Mouse (Mus musculus): ENCODE measurements around the gene C530008M17Rik. TPM values are rescaled to one million over a fixed set of nuclear protein-coding genes. Genes with fewer than 3 reads are reported as not detected.

Gene C530008M17Rik
- polyA plus RNA-seq, 1 experiment from 2014 or later = 56.9 TPM

DNA sequence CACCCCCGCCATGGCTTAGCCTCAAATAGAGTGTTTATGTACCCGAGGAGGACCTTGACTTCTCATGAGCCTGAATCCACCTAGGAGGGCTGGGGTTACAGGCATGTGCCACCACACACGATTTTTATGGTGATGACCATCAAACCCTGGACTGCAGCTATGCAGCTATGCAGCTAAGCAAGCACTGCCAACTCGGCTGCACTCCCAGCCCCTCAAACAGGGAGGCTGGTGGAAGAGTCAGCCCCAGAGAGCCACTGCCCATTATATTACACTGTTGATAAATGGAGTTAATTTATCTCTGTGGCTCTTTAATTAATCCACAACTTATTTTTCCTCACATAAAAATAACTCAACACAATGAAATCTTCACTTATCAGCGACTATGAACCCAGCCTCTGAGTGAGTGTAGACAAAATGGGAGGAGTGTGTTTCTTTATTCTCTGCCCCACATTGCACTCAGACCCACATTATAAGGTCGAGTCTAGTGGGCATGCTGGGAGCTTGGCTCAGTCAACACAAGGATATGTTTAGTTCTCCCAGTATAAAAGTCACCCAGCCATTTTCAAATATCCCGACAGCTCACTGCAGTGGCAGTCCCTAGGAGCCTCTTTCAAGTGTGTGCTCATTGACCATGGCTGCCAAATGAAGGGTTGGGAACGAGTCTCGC is 117.3 kb downstream of the C530008M17Rik start:
- DNase-seq (ENCODE audit: low spot score) (no peak), ATAC-seq (ENCODE audit: low FRiP score) (no peak)
- Histone ChIP-seq H3K4me2 (replicated peaks) (no peak overlapping the region), H3K27ac (no peak overlapping the region), H3K27me3 (ENCODE audit: control insufficient read depth, insufficient read depth, low read length) (no peaks in the 10 kb centered on the region), H3K4me3 (replicated peaks; ENCODE audit: low read length) (no peak overlapping the region), H3K4me1 (replicated peaks; ENCODE audit: control insufficient read depth, insufficient read depth, low read length) (no peaks in the 10 kb centered on the region), H3K36me3 (replicated peaks; ENCODE audit: control insufficient read depth, insufficient read depth) (peaks cover 18% of the 10 kb centered on the region), H3K9me3 (ENCODE audit: control insufficient read depth, low read length) (no peaks in the 10 kb centered on the region), H3K9ac (no peak overlapping the region)
- 72% methylated on average over 9 of the region's 9 CpGs for WGBS

DNA sequence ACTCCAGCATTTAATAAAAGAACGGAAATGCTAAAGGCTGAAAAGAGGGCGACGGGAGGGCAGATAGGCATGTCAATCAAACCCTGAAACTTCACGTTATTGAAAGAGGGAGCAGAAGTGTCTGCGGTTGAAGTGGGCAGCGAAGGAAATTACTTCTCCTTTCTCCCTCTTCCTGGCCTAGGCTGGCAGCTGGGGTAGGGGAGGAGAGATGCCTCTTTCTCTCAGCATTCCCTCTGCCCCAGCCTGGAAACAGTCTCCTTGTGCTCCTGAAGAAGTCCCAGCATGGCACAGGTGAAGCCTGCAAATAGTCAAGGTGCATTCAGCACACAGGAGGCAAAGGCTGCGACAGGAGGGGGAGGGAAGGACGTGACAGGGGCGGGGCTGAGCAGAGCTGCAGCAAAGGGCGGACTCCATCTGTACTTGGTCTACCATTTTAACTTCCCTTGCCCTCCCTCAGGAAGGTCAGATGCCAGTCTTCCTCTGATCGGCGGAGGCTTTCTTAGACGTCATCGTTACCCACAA is 122.8 kb downstream of the C530008M17Rik start:
- DNase-seq (ENCODE audit: low spot score) = no peak
- no peaks in the 10 kb centered on the region for H3K27me3 ChIP-seq (ENCODE audit: control insufficient read depth, insufficient read depth, low read length)
- H3K4me1 ChIP-seq (replicated peaks; ENCODE audit: control insufficient read depth, insufficient read depth, low read length) = peaks cover 22% of the 10 kb centered on the region
- no peak overlapping the region for H3K4me3 ChIP-seq (replicated peaks; ENCODE audit: low read length)
- ATAC-seq (ENCODE audit: low FRiP score) = no peak
- WGBS = 48% methylated on average over 14 of the region's 14 CpGs
- H3K27ac ChIP-seq = no peak overlapping the region
- no peak overlapping the region for H3K4me2 ChIP-seq (replicated peaks)
- H3K36me3 ChIP-seq (replicated peaks; ENCODE audit: control insufficient read depth, insufficient read depth) = no peaks in the 10 kb centered on the region
- no peaks in the 10 kb centered on the region for H3K9me3 ChIP-seq (ENCODE audit: control insufficient read depth, low read length)
- H3K9ac ChIP-seq = no peak overlapping the region

GRCm38 (mm10) chr5:76781943-76782342 is 125.6 kb downstream of the C530008M17Rik start:
- Histone ChIP-seq H3K27me3 (ENCODE audit: control insufficient read depth, insufficient read depth, low read length) (no peaks in the 10 kb centered on the region), H3K4me2 (replicated peaks) (peak overlapping the region; percentile 4; the same call in 1 of the 2 replicates), H3K4me1 (replicated peaks; ENCODE audit: control insufficient read depth, insufficient read depth, low read length) (peaks cover 25% of the 10 kb centered on the region), H3K4me3 (replicated peaks; ENCODE audit: low read length) (no peak overlapping the region), H3K9me3 (ENCODE audit: control insufficient read depth, low read length) (no peaks in the 10 kb centered on the region), H3K36me3 (replicated peaks; ENCODE audit: control insufficient read depth, insufficient read depth) (no peaks in the 10 kb centered on the region), H3K27ac (peak overlapping the region; percentile 90), H3K9ac (peak overlapping the region; percentile 6; the same call in 1 of the 2 replicates)
- ATAC-seq (ENCODE audit: low FRiP score) (no peak; the same call in 1 of the 2 replicates), DNase-seq (ENCODE audit: low spot score) (no peak)
- WGBS = 69% methylated on average over 13 of the region's 13 CpGs

DNA sequence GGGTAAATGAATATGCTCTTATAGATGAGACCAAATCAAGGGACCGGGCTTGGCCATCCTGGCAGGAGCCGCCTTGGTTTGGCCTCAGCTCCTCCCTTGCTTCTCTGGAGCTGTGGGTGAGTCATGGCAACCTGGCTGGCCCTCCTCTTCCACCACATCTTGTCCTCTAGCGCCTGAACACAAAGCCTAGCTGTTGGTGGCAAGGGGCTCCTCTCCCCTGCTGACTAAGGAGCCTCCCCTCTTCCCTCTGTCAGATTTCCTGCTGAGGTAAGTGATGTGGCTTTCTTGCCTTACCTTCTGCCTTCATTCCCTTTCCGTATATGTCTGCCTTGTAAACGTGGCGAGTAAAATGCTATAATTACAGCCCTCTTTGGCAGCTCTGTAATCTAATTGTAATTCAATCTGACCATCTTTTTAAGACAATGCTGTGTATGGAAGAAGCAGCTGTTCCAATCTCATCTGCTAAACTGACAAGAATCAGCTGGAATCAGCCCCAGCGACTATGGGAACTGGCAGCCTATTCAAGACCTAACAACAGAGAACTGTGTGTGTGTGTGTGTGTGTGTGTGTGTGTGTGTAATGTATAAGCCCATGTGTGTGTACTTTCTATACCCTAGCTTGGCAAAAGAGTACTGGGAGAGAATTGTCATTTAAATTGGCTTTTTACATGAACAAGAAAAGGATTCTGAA is 126.2 kb downstream of the C530008M17Rik start:
- Histone ChIP-seq H3K4me2 (replicated peaks) (peak overlapping the region; percentile 4), H3K9ac (peak overlapping the region; percentile 10; the same call in 1 of the 2 replicates), H3K27ac (peak overlapping the region; percentile 90), H3K9me3 (ENCODE audit: control insufficient read depth, low read length) (no peaks in the 10 kb centered on the region), H3K36me3 (replicated peaks; ENCODE audit: control insufficient read depth, insufficient read depth) (no peaks in the 10 kb centered on the region), H3K4me1 (replicated peaks; ENCODE audit: control insufficient read depth, insufficient read depth, low read length) (peaks cover 25% of the 10 kb centered on the region), H3K4me3 (replicated peaks; ENCODE audit: low read length) (no peak overlapping the region), H3K27me3 (ENCODE audit: control insufficient read depth, insufficient read depth, low read length) (no peaks in the 10 kb centered on the region)
- peak; percentile 66 for DNase-seq (ENCODE audit: low spot score)
- peak; percentile 85 for ATAC-seq (ENCODE audit: low FRiP score)
- WGBS = 15% methylated on average over 7 of the region's 7 CpGs

- 26% methylated on average over 8 of the region's 8 CpGs for WGBS
- H3K27me3 ChIP-seq (ENCODE audit: control insufficient read depth, insufficient read depth, low read length) = no peaks in the 10 kb centered on the region
- ATAC-seq (ENCODE audit: low FRiP score) = peak; percentile 29; the same call in 1 of the 2 replicates
- no peaks in the 10 kb centered on the region for H3K36me3 ChIP-seq (replicated peaks; ENCODE audit: control insufficient read depth, insufficient read depth)
- H3K4me1 ChIP-seq (replicated peaks; ENCODE audit: control insufficient read depth, insufficient read depth, low read length) = peaks cover 25% of the 10 kb centered on the region
- DNase-seq (ENCODE audit: low spot score) = no peak
- H3K9me3 ChIP-seq (ENCODE audit: control insufficient read depth, low read length) = no peaks in the 10 kb centered on the region
- 0 out of 2 replicates have a peak overlapping the region, but pooled peaks have one; percentile 11 for H3K4me2 ChIP-seq (replicated peaks)
- H3K4me3 ChIP-seq (replicated peaks; ENCODE audit: low read length) = no peak overlapping the region
- 0 out of 2 replicates have a peak overlapping the region, but pooled peaks have one; percentile 10 for H3K9ac ChIP-seq
- peak overlapping the region; percentile 90 for H3K27ac ChIP-seq
These were observed 126.8 kb downstream of the C530008M17Rik start for GRCm38 (mm10) chr5:76783104-76783441.

- DNase-seq (ENCODE audit: low spot score) (no peak), ATAC-seq (ENCODE audit: low FRiP score) (no peak)
- H3K9ac ChIP-seq = no peak overlapping the region
- no peak overlapping the region for H3K4me2 ChIP-seq (replicated peaks)
- H3K27me3 ChIP-seq (ENCODE audit: control insufficient read depth, insufficient read depth, low read length) = no peaks in the 10 kb centered on the region
- H3K4me3 ChIP-seq (replicated peaks; ENCODE audit: low read length) = no peak overlapping the region
- H3K4me1 ChIP-seq (replicated peaks; ENCODE audit: control insufficient read depth, insufficient read depth, low read length) = peaks cover 25% of the 10 kb centered on the region
- no peaks in the 10 kb centered on the region; the same call in 1 of the 2 replicates for H3K36me3 ChIP-seq (replicated peaks; ENCODE audit: control insufficient read depth, insufficient read depth)
- WGBS = 83% methylated on average over 7 of the region's 7 CpGs
- peak overlapping the region; percentile 90; the same call in 1 of the 2 replicates for H3K27ac ChIP-seq
- no peaks in the 10 kb centered on the region for H3K9me3 ChIP-seq (ENCODE audit: control insufficient read depth, low read length)
These were observed 127.9 kb downstream of the C530008M17Rik start for GRCm38 (mm10) chr5:76784151-76784723.

DNA sequence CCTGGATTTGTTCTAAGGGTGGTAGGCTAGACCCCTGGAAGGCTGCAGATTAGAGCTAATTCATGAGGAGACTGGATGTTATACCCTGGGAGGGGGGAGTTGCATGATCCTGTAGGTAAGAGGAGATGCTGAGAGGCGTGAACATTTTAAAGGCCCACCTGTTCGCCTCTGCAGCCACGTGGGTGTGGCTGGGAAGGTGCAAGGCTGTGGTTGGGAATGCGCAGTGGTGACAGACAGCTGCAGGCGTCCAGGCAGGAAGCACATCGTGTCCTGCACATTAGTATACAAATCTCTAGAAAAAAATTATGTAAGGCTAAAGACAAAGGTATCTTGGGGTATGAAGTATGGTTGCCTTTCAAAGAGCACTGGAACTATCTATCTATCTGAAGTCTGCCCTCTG is 128.7 kb downstream of the C530008M17Rik start:
- WGBS = 85% methylated on average over 6 of the region's 6 CpGs
- H3K27ac ChIP-seq = no peak overlapping the region
- no peak overlapping the region for H3K4me3 ChIP-seq (replicated peaks; ENCODE audit: low read length)
- no peak overlapping the region for H3K9ac ChIP-seq
- no peaks in the 10 kb centered on the region; the same call in 1 of the 2 replicates for H3K36me3 ChIP-seq (replicated peaks; ENCODE audit: control insufficient read depth, insufficient read depth)
- ATAC-seq (ENCODE audit: low FRiP score) (no peak), DNase-seq (ENCODE audit: low spot score) (no peak)
- no peaks in the 10 kb centered on the region for H3K9me3 ChIP-seq (ENCODE audit: control insufficient read depth, low read length)
- no peaks in the 10 kb centered on the region for H3K27me3 ChIP-seq (ENCODE audit: control insufficient read depth, insufficient read depth, low read length)
- no peak overlapping the region for H3K4me2 ChIP-seq (replicated peaks)
- H3K4me1 ChIP-seq (replicated peaks; ENCODE audit: control insufficient read depth, insufficient read depth, low read length) = peaks cover 25% of the 10 kb centered on the region

GRCm38 (mm10) chr5:76789881-76790280 is 133.6 kb downstream of the C530008M17Rik start:
- no peak overlapping the region for H3K9ac ChIP-seq

GRCm38 (mm10) chr5:76791280-76791679 is 135.0 kb downstream of the C530008M17Rik start:
- Histone ChIP-seq H3K36me3 (replicated peaks; ENCODE audit: control insufficient read depth, insufficient read depth) (peaks cover 9% of the 10 kb centered on the region; the same call in 1 of the 2 replicates), H3K9ac (no peak overlapping the region), H3K4me1 (replicated peaks; ENCODE audit: control insufficient read depth, insufficient read depth, low read length) (no peaks in the 10 kb centered on the region), H3K4me3 (replicated peaks; ENCODE audit: low read length) (no peak overlapping the region), H3K27me3 (ENCODE audit: control insufficient read depth, insufficient read depth, low read length) (no peaks in the 10 kb centered on the region), H3K9me3 (ENCODE audit: control insufficient read depth, low read length) (no peaks in the 10 kb centered on the region), H3K4me2 (replicated peaks) (no peak overlapping the region), H3K27ac (no peak overlapping the region)
- 71% methylated on average over 4 of the region's 4 CpGs for WGBS
- no peak for ATAC-seq (ENCODE audit: low FRiP score)
- no peak for DNase-seq (ENCODE audit: low spot score)

More at GRCm38 (mm10) chr5:76789881-76790280, 133.6 kb downstream of the C530008M17Rik start:
- Histone ChIP-seq H3K36me3 (replicated peaks; ENCODE audit: control insufficient read depth, insufficient read depth) (peaks cover 9% of the 10 kb centered on the region; the same call in 1 of the 2 replicates), H3K4me2 (replicated peaks) (no peak overlapping the region), H3K4me1 (replicated peaks; ENCODE audit: control insufficient read depth, insufficient read depth, low read length) (no peaks in the 10 kb centered on the region), H3K27ac (no peak overlapping the region), H3K4me3 (replicated peaks; ENCODE audit: low read length) (no peak overlapping the region), H3K27me3 (ENCODE audit: control insufficient read depth, insufficient read depth, low read length) (no peaks in the 10 kb centered on the region), H3K9me3 (ENCODE audit: control insufficient read depth, low read length) (no peaks in the 10 kb centered on the region)
- 92% methylated on average over 4 of the region's 4 CpGs for WGBS
- DNase-seq (ENCODE audit: low spot score) (no peak), ATAC-seq (ENCODE audit: low FRiP score) (no peak)

Measured in hindbrain, embryonic 14.5 days (tissue).